Mouse (Mus musculus): Measurements from ENCODE around the gene Lsm14a.

Lsm14a gene

DNA sequence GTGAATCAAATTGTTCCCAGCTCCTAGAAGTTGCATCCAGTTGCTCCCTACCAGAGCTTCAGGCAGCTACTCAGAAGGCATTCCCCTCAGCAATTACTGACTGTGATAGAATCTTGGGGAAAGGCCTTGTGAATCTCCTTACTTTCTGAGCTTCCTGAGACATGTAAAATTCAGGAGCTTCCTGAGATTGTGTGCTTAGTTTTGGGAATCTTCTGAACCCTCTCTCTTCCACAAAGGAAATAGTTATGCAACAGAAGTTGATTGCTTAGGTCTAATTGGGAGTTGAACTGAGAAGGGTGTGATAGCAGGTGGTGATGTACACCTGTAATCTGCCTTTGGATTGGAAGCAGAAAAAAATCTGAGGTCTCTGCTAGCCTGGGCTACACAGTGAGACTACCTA lies at the start of gene Lsm14a:
TSS of gene Lsm14a (minus strand) at position 101 of the 400 bp plus-strand sequence.
- no peak for DNase-seq (ENCODE audit: low spot score in 2 of 2)

DNA sequence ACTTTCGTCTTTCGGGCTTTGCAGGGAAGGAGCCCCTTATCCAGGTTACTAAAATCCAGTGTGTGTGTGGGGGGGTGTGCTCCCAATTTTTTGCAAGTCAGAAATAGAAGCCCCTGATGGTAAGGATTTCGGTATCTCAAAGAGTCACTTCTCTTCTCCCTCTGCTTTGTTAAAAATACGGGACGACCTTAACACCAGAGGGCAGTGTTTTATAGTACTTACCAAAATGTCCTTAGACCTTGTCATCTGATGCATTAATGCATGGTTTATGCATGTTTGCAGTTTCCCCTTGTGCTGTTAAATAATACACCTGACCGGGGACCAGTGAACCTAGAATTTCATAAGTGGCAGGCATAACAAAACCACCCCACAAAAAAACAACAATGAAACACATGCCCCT lies 45.8 kb upstream of the Lsm14a start:
- no peak for DNase-seq (ENCODE audit: low spot score in 2 of 2)

DNA sequence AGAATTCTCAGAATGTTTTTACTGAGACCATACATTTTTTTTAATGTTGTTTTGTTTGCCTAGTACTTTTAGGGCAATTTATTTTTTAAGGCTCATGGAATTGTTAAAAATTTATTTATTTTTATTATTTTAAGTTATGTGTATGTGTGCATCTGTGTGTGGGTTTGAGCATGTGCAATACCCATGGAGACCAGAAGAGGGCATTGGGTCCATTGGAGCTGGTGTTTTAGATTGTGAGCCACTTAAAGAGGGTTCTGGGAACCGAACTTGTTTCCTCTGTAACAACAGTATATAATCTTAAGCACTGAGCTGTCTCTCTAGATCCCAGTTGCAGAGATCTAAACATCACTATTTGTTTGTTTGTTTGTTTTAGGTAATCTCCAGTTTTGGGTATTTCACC lies 40.5 kb upstream of the Lsm14a start:
- DNase-seq (ENCODE audit: low spot score in 2 of 2): no peak

DNA sequence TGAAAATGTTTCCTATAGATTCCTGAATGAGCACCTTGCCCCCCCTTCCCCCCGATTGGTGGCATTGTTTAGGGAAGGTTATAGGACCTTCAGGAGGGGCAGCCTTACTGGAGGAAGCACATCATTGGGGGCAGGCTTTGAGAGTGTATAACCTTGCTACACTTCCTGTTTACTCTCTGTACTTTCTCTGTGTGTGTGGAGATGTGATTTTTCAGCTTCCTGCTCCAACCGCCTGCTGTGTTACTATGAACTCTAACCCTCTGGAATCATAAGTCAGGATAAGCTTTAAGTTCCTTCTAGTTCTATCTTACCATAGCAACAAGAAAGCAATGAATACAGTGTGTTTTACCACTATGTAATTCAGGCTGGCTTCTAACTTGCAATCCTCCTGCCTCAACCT lies 28.1 kb upstream of the Lsm14a start:
- no peak for DNase-seq (ENCODE audit: low spot score in 2 of 2)

DNA sequence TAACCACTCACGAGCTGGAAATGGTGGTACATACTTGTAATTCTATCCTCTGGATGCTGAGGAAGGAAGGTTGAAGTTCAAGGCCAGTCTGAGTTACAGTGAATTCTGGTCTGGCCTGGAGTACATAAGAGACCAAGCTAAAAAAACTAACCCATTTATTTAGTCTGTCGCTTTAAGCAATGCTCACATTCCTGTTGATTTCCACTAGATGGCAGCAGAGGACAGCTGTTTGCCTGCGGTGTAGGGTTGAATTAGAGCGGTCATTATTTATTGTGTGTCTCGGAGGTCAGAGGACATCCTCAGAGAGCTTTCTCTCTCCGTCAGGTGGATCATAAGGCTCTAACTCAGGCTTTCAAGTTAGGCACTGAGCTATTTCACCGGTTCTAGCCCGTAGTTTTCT lies 14.4 kb upstream of the Lsm14a start:
- no peak for DNase-seq (ENCODE audit: low spot score in 2 of 2)

DNA sequence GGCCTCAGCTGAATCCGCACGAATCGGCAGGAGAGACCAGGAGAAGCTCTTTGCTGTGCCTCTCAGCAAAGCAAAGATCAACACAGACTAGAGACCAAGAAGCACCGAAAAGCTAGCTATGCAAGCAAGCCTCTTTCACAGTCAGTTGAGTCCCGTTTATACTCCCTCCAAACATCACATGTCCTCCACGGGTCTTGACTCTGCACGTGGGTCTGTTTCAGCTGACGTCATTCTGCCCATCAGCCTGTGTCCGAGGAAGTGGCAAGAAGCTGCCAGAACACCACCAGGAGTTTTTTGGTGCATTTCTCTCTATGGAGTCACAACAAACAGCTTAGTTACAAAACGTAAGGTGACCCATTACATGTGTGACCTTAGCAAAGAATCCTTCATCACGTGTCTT lies 10.8 kb upstream of the Lsm14a start:
- DNase-seq (ENCODE audit: low spot score in 2 of 2): no peak

DNA sequence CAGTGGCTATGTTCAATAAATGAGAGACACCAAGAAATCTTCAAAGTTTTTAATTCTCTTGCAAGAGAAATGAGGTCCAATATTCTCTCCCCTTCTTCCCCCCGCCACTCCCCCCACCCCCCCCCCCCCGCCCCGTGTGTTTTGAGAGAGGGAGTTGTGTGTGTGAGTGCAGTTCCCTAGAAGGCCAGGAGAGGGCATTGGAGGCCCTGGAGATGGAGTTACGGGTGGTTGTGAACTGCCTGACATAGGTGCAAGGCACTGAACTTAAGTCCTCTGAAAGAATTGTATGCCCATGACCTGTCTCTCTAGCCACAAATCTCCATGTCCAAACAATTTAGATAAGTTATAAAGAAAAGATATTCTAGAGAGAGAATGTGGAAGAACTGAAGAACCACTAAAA lies 7.0 kb upstream of the Lsm14a start:
- no peak for DNase-seq (ENCODE audit: low spot score in 2 of 2)

DNA sequence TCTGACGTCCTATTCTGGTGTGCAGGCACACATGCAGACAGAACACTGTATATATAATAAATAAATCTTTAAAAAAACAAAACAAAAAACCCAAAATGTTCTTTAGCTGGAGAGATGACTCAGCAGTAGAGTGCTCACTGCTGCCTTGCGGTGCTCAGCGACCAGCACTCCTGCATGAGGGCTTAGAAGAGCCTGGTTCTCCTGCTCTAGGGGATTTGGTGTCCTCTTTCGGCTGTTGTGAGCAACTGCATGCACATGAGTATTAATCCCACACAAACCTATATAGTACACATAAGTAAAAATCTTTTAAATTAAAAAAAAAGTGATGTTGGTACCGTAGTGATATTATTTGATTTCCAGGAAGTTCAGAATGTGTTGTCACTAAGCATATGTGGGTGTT lies 5.7 kb upstream of the Lsm14a start:
- DNase-seq (ENCODE audit: low spot score in 2 of 2): no peak

DNA sequence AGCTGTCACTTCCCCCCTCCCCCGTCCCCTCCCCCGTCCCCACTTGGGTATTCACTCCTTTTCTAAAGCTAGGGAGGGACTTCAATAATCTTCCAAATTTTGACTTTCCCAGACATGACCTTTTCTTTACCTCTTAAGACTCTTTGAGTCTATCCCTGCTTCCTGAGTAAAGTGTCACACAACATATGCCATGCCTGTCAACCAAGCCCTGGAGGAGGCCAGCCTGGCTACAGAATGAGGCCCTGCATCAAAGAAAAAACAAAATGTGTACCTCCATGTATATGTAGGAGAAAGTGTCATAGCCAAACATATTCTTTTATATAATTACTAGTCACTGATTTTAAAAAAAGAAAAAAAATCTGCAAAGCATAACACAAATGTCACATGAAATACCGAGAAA lies 3.7 kb upstream of the Lsm14a start:
- no peak for DNase-seq (ENCODE audit: low spot score in 2 of 2)

DNA sequence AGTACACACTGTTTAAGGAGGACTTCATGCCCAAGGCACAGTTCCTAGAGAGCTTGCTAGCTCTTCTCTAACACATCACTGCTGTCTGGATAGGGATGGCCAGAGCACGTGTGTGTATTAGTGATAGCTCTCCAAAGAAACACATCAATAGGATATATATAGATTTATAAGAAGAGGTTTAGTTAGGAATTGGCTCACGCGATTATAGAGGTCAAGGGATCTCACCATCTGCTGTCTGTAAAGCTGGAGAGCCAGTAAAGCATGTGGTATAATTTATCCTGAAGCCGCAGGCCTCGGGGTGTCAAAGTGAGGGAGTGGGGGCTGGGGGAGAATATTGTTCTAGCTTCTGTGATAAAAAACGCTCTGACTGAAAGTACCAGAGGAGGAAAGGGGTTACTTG lies 2.6 kb upstream of the Lsm14a start:
- no peak for DNase-seq (ENCODE audit: low spot score in 2 of 2)

DNA sequence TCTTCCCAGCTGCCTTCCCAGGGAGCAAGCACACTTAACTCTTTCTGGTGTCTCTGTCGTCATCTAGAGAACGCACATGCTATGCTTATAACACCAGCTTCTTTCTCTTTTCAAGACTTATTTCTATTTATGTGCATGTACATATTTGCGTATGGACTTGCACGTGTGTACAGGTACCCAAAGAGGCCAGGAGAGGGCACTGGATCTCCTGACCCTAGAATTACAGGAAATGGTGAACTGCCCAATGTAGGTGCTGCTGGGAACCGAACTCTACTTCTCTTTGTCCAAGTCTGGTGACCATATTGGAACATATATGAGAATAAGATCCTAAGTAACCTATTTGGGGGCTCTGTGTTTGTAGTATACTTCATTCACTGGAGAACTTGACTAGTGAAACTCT lies 1.5 kb upstream of the Lsm14a start:
- DNase-seq (ENCODE audit: low spot score in 2 of 2): no peak

DNA sequence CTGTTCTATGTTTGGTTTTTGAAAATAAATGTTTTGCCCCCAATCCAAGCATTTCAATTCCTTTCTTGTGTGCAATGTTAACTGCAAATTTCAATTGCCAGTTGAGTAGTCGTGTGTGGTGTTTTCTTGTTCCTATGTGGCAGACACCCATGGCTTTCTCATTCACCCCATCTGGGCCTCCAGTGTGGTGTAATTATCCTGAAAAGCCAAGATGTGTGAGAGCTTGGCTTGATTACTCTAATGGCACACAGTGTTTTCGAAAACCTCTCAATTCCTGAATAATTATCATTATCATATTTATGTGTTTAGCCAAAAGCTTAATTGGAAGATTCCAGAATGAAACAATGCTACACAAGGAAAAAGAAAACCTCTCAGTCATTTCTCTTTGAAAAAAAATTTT lies 976 bp upstream of the Lsm14a start:
- no peak for DNase-seq (ENCODE audit: low spot score in 2 of 2)

DNA sequence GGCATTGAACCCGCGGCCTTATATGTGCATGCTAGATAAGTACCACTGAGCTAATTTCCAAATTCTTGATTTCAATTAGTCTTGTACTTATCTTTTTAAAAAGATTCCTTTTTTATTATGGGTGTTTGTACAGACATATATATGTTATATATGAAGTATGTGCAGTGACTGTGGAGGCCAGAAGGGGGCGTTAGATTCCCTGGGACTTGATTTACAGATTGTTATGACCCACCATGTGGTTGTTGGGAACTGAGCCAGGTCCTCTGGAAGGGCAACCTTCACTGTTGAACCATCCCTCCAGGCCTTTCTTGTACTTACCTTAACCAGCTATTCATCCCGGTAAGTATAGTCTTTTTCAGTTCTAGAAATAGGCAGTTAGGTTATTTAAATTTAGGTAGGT lies 780 bp downstream of the Lsm14a start:
- DNase-seq (ENCODE audit: low spot score in 2 of 2): no peak

DNA sequence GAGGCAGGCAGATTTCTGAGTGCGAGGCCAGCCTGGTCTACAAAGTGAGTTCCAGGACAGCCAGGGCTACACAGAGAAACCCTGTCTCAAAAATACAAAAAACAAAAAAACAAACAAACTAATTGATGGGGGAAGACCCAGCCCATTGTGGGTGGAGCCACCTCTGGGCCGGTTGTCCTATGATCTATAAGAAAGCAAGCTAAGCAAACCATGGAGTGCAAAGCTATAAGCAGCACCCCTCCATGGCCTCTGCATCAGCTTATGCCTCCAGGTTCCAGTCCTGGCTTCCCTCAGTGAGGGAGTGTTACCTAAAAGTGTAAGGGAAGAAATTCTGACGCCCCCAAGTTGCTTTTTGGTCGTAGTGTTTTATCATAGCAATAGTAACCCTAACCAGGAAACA lies 1.4 kb downstream of the Lsm14a start:
- DNase-seq (ENCODE audit: low spot score in 2 of 2): no peak

DNA sequence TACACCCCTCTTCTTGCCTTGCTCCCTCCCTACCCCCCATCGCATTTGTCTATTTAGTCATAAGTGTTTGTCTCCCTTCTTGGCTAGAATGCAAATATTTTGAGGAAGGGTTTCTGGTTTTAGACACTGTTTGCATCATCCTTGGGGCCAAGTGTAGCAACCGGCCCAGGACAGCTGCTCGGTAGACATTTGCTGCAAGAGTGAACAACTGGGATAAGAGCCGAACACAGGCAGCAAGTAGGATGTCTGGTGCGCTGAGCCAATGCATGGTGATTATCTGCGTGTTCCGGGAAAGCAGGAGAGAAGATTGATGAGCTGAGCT lies 2.3 kb downstream of the Lsm14a start:
- DNase-seq (ENCODE audit: low spot score in 2 of 2): no peak

DNA sequence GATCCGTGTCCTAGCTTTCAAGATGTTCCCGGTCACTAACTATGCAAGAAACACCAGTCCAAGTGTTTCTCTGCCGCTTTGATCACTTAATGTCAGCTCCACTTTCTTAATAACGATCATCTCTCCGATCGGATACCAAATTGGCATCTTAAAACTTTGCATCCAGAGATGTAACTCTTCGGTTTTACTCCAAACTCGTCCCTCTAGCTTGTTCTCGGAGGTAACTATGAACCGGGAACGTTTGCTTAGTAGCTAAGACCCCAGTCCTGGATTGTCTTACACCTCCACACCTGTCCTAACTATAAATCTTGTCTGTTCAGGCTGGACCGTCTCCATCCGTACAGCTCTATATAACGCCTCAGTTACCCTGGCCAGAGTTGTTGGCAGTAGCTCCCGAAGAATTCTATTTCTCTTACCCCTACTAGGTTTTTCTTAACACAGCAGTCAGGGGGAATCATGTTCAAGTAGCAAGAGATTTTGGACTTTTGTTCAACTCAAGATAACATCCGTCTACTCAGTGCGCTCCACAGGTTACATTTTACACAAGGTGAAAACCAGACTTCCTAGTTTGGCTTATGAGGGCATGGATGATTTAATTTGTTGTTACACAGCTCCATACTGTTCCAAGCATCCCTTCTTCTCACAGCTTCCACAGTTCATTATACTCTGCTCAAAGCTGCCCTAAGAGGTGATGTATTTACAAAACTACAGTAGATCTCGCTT lies 2.8 kb downstream of the Lsm14a start:
- DNase-seq (ENCODE audit: low spot score in 2 of 2): no peak

DNA sequence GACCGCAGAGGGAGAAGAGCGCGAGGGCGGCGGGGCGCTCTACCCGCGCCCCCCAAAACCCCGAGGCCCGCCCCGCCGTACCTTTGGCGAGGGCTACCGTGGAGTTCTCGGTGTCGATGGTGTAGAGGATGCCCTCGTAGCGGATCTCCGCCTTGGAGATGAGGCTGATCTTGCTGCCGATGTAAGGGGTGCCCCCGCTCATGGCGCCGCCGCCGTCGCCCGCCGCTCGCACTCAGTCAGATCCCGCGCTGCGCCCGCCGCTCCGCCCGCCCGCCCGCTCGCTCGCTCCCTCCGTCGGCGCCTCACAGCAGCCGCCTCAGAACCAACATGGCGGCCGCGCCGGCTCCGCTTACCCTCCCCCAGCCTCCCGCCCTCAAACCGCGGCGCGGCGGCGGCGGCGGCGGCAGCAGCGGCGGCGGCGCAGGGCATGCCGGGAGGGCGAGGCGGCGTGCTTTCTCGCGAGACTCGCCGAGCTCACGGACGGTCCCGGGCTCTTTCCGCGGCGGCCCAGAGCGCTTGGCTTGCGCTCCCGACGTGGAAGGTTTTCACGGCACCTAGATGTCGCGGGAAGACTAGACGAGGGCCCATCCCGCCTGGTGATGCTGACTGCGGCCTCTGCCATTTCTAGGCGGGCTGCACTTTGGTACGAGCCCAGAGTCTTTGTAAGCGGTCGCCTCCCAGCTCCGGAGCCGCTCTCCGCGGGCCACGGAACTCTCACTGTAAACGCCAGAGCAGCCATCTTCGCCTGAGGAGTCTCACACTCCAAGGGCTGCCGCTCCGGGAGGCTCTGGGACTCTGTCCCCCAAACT lies 3.6 kb downstream of the Lsm14a start:
- peak; percentile 87 to 92 for DNase-seq (ENCODE audit: low spot score in 2 of 2)

DNA sequence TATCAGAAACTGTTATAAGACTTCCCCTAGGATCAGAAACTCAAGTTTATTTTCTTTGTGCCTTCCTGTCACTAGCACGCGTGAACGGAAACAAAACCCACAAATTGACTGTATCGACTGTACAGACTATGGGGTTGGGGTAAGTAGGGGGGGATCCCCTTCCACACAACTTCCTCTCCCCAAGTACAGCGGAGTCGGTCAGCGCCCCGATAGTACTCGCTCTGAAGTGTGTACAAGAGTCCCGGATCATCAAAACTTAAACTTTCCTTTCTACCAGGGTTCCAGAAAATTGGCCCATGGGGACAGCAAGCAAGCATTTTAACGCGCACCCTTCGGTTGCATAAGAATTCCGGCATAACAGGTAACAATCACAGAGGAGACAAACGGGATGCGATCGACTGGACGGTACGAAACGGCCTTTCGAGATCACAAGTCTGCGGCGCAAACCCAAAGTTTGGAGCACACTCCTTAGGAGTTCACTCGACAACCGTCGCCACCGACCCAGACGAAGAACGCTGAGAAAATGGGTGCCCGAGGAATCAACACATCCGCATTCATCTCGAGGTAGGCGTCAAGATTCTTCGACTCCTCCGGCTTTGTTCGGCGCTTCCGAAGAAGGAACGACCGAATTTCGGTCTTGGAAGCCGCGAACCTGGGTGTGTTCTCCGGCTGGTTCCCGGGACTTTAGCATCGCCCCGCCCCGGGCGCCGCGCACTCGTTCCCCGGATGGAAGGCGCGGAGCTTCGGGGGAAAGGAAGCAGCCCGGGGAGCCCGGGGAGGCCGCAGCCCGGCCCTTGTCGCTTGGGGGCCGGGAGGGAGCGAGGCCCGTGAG lies 4.5 kb downstream of the Lsm14a start:
- DNase-seq (ENCODE audit: low spot score in 2 of 2): peak; percentile 53

DNA sequence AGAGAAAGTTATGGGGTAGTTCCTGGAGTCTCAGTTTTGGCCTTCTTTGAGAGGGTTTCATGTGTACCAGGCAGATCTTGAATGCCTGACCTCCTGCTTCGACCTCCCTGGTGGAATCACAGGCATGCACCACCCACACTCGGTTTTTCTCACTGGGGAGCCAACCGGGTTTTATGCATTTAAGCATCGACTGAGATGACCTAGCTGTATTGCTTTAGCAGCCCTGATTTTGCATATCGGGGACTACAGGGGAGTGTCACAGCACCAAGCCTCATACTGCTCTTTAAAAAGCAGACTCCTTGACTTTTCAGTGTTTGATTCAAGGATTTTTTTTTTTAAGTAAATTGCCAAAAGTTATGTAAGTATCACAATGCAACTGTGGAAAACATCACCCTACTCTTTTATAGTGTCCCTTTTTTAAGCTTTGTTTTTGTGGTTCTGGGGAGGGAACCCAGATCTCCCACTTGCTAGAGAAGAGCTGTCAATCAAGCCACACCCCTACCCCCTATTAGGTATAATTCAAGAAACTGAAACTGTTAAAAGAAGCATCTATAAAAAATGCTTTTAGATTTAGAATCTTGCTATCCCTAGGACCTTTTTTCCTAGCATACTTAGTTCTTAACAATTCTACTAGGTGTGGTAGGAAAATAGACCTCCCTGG lies 5.2 kb downstream of the Lsm14a start:
- DNase-seq (ENCODE audit: low spot score in 2 of 2): no peak

DNA sequence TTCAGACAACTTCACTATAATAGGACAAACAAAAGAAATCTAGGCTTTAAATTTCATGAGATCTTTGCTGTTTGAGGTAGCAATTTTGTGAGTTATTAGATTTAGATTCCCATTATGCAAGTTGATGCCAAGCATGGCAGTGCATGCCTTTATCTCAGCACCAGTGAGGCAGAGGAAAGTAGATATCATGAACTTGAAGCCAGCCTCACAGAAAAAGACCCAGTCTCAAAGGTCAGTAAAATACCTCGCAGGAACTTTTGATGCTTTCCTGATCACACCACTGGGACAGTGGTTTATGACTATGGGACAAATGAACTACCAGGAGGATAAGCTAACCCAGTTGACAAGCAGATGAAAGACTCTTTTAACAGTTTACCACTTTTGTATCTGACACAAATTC lies 10.3 kb downstream of the Lsm14a start:
- DNase-seq (ENCODE audit: low spot score in 2 of 2): no peak

DNA sequence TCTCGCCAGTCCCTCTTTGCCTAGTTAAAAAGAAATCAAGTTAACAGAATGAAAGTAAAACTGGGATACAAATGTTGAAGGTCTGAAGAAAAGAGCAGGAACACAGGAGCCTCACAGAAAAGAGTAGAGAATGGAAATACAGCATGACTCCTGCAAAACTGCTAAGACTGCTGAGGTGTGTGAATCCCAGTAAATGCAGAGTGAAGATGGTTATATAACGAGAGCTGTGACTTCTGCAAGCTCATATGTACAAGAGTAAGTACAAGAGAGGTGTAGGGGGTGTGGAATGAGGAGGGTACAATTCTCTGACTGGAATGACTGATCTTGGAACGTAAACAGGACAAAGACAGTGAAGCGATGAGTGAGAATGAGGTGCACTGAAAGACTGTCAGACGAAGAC lies 11.4 kb downstream of the Lsm14a start:
- no peak for DNase-seq (ENCODE audit: low spot score in 2 of 2)

DNA sequence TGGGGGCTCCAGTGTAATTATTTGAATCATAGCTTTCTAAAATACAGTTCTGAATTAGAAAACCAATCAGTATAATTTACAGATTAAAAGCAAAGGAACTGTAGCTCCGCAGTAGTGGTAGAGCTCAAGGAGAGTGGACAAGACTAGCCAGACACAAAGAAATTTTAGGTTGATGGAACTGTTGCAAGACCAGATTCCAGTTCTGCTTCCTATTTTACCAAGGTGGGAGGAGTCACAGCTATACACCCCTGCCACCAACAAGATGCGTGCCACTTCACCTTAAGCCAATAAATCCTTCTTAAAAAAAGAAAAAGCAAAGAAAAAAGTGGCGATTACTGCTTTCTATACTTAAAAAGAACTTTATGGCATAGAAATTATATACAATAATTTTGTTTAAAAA lies 12.8 kb downstream of the Lsm14a start:
- no peak for DNase-seq (ENCODE audit: low spot score in 2 of 2)
